Mouse (Mus musculus) megakaryocyte, embryonic 14.5 days (primary cell): Measurements from ENCODE around the gene Crtc3.

Source experiments
- FLI1 ChIP-seq: IDR thresholded peaks from 2 replicates; pipeline ENCODE4 v1.6.1; 2012; ENCODE audit warnings: low read length, inconsistent platforms, mixed read lengths
- GATA1 ChIP-seq: IDR thresholded peaks from 3 replicates; pipeline ENCODE4 v1.6.1; 2012; ENCODE audit warnings: mixed read lengths, low read length, inconsistent platforms, borderline replicate concordance

DNA sequence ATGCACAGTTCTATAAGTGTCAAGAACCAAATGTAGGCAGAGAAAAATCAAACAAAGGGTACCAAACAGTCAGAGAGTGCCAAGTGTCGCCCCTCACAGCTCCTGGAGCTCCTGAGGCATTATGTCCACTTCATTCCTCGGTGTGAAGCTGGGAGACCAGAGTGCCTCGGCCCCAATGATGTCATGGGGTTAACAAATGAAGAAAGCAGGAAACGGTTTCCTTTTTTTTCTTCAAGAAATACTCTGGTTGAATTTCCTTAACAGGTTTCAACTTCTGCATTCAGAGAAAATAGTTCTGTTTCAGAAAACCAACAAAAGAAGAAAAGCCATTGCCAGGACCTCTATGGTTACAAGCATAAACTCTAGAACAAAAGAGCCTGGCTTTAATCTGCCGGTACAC, 36.4 kb downstream of the Crtc3 start:
- TF ChIP-seq GATA1: no peak
- no peak for TF ChIP-seq FLI1
